Mouse (Mus musculus) heart, postnatal 0 days (tissue): ENCODE data around the gene Gm1113. TPM values are rescaled to one million over a fixed set of nuclear protein-coding genes. Genes with fewer than 3 reads are reported as not detected.

Source experiments
- ATAC-seq: fragments of 200-750 bp; cut with Nextera tagmentation; 2 replicates; pipeline ENCODE4 v1.8.0; 2017; ENCODE audit warnings: low read depth, moderate number of reproducible peaks, moderate library complexity; ENCODE audit not compliant: insufficient read depth
- DNase-seq: peaks from one replicate; pipeline ENCODE4 v3.0.0-alpha.2; 2016; ENCODE audit warnings: low spot score
- H3K27ac ChIP-seq: fragments of 300-500 bp; sonication (generic); 2 replicates; pipeline ENCODE4 v1.5.1; 2014; ENCODE audit warnings: low read depth, mild to moderate bottlenecking
- H3K27me3 ChIP-seq: fragments of 300-500 bp; sonication (generic); 2 replicates; pipeline ENCODE4 v1.6.1; 2014; ENCODE audit warnings: low read length, mixed read lengths; ENCODE audit not compliant: control insufficient read depth, insufficient read depth
- H3K36me3 ChIP-seq: fragments of 300-500 bp; sonication (generic); replicated peaks from 2 replicates; pipeline ENCODE4 v1.6.1; 2014; ENCODE audit warnings: low read length, mixed read lengths; ENCODE audit not compliant: control insufficient read depth, insufficient read depth
- H3K4me1 ChIP-seq: fragments of 300-500 bp; sonication (generic); 2 replicates; pipeline ENCODE4 v1.6.1; 2014; ENCODE audit warnings: antibody characterized with exemption; ENCODE audit not compliant: control insufficient read depth, insufficient read depth
- H3K4me2 ChIP-seq: fragments of 300-500 bp; sonication (generic); 2 replicates; pipeline ENCODE4 v1.6.1; 2014; ENCODE audit warnings: low read depth, mild to moderate bottlenecking, low read length, moderate library complexity
- H3K4me3 ChIP-seq: fragments of 300-500 bp; sonication (generic); 2 replicates; pipeline ENCODE4 v1.5.1; 2014; ENCODE audit warnings: low read depth, low read length
- H3K9ac ChIP-seq: fragments of 300-500 bp; sonication (generic); replicated peaks from 2 replicates; pipeline ENCODE4 v1.6.1; 2014; ENCODE audit warnings: low read depth, low read length, mixed read lengths
- H3K9me3 ChIP-seq: fragments of 300-500 bp; sonication (generic); replicated peaks from 2 replicates; pipeline ENCODE4 v1.6.1; 2016; ENCODE audit warnings: low read length; ENCODE audit not compliant: control insufficient read depth
- CTCF ChIP-seq: IDR thresholded peaks from 2 replicates; pipeline ENCODE4 v1.5.1; 2016; ENCODE audit warnings: antibody characterized with exemption, control low read depth, low read depth
- EP300 ChIP-seq: IDR thresholded peaks from 2 replicates; pipeline ENCODE4 v1.6.1; 2016; ENCODE audit warnings: antibody characterized with exemption, low read depth
- WGBS: fragments of 180-500 bp; shearing (Covaris S2); extraction: QIAGEN DNeasy Blood & Tissue Kit; methylation state at CpG from one replicate; pipeline ENCODE4 v1.1.7; 2014; 5-methylcytosine and 5-hydroxymethylcytosine counted together
- polyA plus RNA-seq: library from polyadenylated mRNA; unstranded; fragments of >200 nt; fragmentation: Nextera tagmentation; extraction: Ambion mirVana; gene quantifications from 2 replicates; pipeline ENCODE4 v1.2.1, GENCODE M21; 2015
- total RNA-seq: library from RNA; depleted of rRNA; stranded (reverse); fragments of >200 nt; gene quantifications from 2 replicates; pipeline ENCODE4 v1.2.3, GENCODE M21; 2014; ENCODE audit warnings: low replicate concordance

The Gm1113 gene
- total and polyA plus RNA-seq, 2 experiments from 2014 or later, result not detected

DNA sequence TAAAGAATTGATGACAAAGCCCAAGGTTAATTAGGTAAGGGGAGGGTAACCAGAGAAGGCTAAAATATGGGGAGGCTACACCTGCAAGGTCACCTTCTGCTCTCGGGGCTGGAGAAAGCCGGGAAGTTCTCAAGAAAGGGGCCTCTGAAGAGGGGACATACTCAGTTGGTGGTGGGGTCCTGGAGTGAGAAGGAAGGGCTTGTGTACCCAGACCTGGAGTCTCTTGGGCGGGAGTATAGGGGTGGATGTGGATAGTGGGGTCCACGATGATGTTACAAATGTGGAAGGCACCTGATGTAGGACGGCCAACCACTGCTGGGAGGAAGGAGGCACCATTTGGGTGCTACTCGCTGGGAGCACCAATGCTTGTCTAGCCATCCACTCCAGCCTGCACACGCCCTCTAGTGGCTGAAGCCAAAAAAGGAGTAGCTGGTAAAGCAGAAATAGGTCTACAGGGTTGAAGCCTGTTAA lies 5.9 kb upstream of the Gm1113 start:
- Histone ChIP-seq H3K4me1 (peaks cover 5% of the 10 kb centered on the region; the same call in 1 of the 2 replicates), H3K36me3 (no peaks in the 10 kb centered on the region), H3K9me3 (no peaks in the 10 kb centered on the region), H3K27ac (0 out of 2 replicates have a peak overlapping the region, but pooled peaks have one; percentile 25), H3K4me2 (peak overlapping the region; percentile 30; the same call in 1 of the 2 replicates), H3K27me3 (no peaks in the 10 kb centered on the region), H3K4me3 (no peak overlapping the region), H3K9ac (no peak overlapping the region)
- peak; percentile 76 for DNase-seq
- TF ChIP-seq EP300, result no peak
- TF ChIP-seq CTCF, result peak; percentile 96
- peak; percentile 74 for ATAC-seq
- WGBS, result 18% methylated on average over 7 of the region's 7 CpGs

DNA sequence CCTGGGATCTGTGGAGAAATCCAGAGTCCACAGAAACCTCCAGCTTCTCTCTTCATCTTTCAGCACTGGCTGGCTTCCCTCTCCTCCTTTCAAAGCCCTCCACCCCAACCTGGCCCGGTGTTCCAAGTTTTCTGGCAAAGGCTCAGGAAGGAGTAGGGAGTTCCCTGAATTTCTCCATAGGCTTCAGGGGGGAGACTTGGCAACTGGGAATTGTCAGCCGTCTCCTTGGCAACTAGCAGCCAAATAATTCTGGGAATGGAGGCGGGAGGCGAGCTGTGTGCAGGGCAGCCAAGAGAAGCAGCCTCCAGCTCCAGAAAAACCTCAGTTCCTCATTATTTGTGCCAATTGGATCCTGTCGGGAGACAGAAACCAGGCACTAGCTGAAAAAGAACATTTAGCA lies 5.5 kb upstream of the Gm1113 start:
- DNase-seq (peak; percentile 39), ATAC-seq (peak; percentile 77)
- TF ChIP-seq EP300 (no peak), CTCF (no peak)
- Histone ChIP-seq H3K4me1 (peaks cover 5% of the 10 kb centered on the region; the same call in 1 of the 2 replicates), H3K9me3 (no peaks in the 10 kb centered on the region), H3K36me3 (no peaks in the 10 kb centered on the region), H3K4me2 (peak overlapping the region; percentile 30; the same call in 1 of the 2 replicates), H3K9ac (no peak overlapping the region), H3K27ac (peak overlapping the region; percentile 30), H3K27me3 (no peaks in the 10 kb centered on the region), H3K4me3 (no peak overlapping the region)
- WGBS, result 48% methylated on average over 5 of the region's 5 CpGs

DNA sequence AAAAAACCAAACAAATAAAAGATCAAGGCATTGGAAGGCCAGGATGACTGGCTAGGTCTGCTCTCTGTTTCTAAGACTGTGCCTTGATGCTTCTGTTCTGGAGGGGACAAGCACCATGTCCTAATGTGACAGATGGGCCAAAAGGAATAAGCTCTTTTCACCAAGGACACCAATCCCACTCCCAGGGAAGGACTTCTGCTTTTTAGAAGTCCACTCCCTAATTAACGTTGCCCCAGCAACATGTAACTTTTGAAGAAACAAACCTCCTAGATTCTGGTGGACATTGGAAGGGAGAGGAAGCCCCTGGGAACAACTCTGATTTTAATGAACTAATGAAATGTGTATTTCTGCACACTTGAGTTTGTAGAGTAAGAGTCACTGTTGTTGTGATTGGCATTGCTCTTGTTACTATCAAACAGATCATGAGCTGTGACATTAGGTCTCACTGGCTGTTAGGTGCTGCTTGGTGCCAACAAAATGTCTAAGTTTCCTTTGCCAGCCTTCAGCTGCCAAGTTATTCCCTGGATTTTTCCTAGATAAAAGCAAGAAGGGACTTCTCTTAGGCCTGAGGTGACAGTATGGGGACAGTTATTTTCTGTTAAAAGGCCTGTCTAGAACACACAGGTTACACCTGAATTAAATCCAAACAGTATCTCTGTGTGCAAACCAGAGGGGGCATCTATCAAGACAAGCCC lies 4.9 kb upstream of the Gm1113 start:
- Histone ChIP-seq H3K4me1 (peaks cover 5% of the 10 kb centered on the region; the same call in 1 of the 2 replicates), H3K9ac (no peak overlapping the region), H3K4me3 (no peak overlapping the region), H3K9me3 (no peaks in the 10 kb centered on the region), H3K27ac (peak overlapping the region; percentile 30), H3K27me3 (no peaks in the 10 kb centered on the region), H3K4me2 (no peak overlapping the region), H3K36me3 (no peaks in the 10 kb centered on the region)
- DNase-seq (no peak), ATAC-seq (no peak)
- 67% methylated on average over 1 of the region's 1 CpGs for WGBS
- no peak for TF ChIP-seq EP300
- TF ChIP-seq CTCF, result no peak

DNA sequence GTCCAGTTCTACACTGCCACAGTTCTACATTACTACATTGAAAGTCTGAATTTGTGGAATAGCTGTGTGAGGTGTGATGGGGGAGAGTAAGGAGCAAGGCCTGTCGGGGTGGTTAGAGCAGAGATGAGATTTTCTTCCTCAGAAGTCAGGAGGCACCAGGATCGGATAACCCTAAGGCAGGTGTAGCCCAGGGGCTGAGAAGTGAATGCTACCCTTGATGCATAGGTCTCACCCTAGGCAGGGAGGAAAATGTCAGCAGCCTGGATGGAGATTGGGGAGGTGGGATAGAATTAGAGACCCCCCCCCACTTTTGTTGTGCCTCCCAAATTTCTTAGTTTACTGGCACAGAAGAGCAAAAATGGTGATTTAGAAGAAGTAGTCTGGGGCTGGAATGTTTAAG lies 4.2 kb upstream of the Gm1113 start:
- no peaks in the 10 kb centered on the region for H3K9me3 ChIP-seq
- H3K9ac ChIP-seq, result no peak overlapping the region
- no peak for ATAC-seq
- TF ChIP-seq CTCF (no peak), EP300 (no peak)
- DNase-seq, result no peak
- no peak overlapping the region for H3K4me3 ChIP-seq
- H3K36me3 ChIP-seq, result no peaks in the 10 kb centered on the region
- peaks cover 5% of the 10 kb centered on the region; the same call in 1 of the 2 replicates for H3K4me1 ChIP-seq
- no peak overlapping the region for H3K27ac ChIP-seq
- H3K4me2 ChIP-seq, result no peak overlapping the region
- WGBS, result 80% methylated on average over 2 of the region's 2 CpGs
- H3K27me3 ChIP-seq, result no peaks in the 10 kb centered on the region

DNA sequence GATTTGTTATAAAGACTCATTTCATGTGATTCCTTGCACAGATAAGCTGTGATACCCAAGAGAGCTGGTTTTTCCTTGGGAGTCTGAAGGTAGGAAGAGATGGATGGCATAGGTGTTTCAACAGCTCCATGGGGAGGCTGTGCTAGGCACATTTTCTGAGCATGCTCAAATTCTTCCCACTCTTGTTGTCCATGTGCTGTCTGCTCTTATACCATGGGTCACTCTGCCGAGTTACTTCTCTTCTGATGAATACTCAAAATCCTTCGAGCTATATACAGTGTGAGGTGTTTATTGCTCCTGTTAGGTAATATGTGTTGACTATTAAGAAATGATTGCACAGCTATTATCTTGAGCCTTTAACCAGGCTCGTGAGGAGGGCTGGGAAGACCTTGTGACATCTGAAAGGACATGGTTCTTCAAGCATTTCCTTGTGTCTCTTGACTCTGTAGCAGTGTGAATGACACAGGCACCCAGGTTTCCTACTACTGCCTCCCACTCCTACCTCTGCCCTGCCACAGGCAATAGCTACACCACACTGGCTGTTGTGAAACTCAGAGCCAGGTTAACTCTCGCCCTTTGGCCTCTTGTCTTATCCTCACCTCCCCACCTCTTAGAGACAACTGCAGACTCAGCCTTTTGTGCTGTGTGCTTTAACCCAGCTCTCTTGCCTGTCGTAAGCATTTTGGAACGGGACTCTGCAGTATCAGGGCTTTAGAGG lies 2.7 kb upstream of the Gm1113 start:
- DNase-seq (no peak), ATAC-seq (no peak)
- H3K4me3 ChIP-seq, result no peak overlapping the region
- H3K4me2 ChIP-seq, result no peak overlapping the region
- peaks cover 5% of the 10 kb centered on the region; the same call in 1 of the 2 replicates for H3K4me1 ChIP-seq
- H3K27me3 ChIP-seq, result no peaks in the 10 kb centered on the region
- no peak overlapping the region for H3K27ac ChIP-seq
- 72% methylated on average over 6 of the region's 6 CpGs for WGBS
- no peaks in the 10 kb centered on the region for H3K9me3 ChIP-seq
- TF ChIP-seq CTCF (no peak), EP300 (no peak)
- no peak overlapping the region for H3K9ac ChIP-seq
- H3K36me3 ChIP-seq, result no peaks in the 10 kb centered on the region
